Mouse (Mus musculus): ENCODE measurements around the gene Sema6d.

- no peak for TF ChIP-seq CTCF (IDR thresholded peaks at IDR 0.05; ENCODE audit: control insufficient read depth, insufficient read depth, insufficient read length)
- TF ChIP-seq MYOD1 (IDR thresholded peaks at IDR 0.05; ENCODE audit: control insufficient read depth, insufficient read length, low read depth), result no peak
- TF ChIP-seq USF1 (IDR thresholded peaks at IDR 0.05; ENCODE audit: low read depth), result no peak
- no peak for TF ChIP-seq MAX (IDR thresholded peaks at IDR 0.05)
Observed at GRCm38 (mm10) chr2:124605341-124605740, 515.6 kb downstream of the Sema6d start.

All from C2C12 (cell line).